Mouse (Mus musculus) ES-E14 (cell line): ENCODE data around the gene Clrn3. TPM values are rescaled to one million over a fixed set of nuclear protein-coding genes. Genes with fewer than 3 reads are reported as not detected.

ENCODE experiments used
- DNase-seq: peaks from one replicate; pipeline ENCODE4 v3.0.0-alpha.2; 2013; ENCODE audit warnings: low read depth, low spot score
- H3K27ac ChIP-seq: 2 replicates; pipeline ENCODE4 v1.5.1; 2012; ENCODE audit warnings: low read depth, mild to moderate bottlenecking, low read length, moderate library complexity, mixed read lengths; ENCODE audit not compliant: poor library complexity, insufficient read depth, severe bottlenecking
- H3K36me3 ChIP-seq: 2 replicates; pipeline ENCODE4 v1.6.1; 2012; ENCODE audit warnings: mild to moderate bottlenecking, low read length, moderate library complexity, mixed read lengths; ENCODE audit not compliant: control insufficient read depth, poor library complexity, insufficient read depth, severe bottlenecking
- H3K4me1 ChIP-seq, 2 experiments: fragments of 150-350 bp in 1 of 2; sonication (generic) in 1 of 2; 2 replicates each; pipeline ENCODE4 v1.6.1; 2012; ENCODE audit warnings: low read length in 2 of 2, mild to moderate bottlenecking in 1 of 2, mixed read lengths in 1 of 2; ENCODE audit not compliant: control insufficient read depth in 2 of 2, insufficient read depth in 2 of 2, poor library complexity in 1 of 2
- H3K4me3 ChIP-seq, 2 experiments: fragments of 150-350 bp in 1 of 2; sonication (generic) in 1 of 2; 2 replicates each; pipeline ENCODE4 v1.5.1; 2012; ENCODE audit warnings: low read length in 2 of 2, low read depth in 1 of 2, mild to moderate bottlenecking in 1 of 2, mixed read lengths in 1 of 2; ENCODE audit not compliant: insufficient read depth in 1 of 2, poor library complexity in 1 of 2, severe bottlenecking in 1 of 2
- H3K9ac ChIP-seq: 2 replicates; pipeline ENCODE4 v1.6.1; 2012; ENCODE audit warnings: low read depth, mild to moderate bottlenecking, low read length, mixed read lengths; ENCODE audit not compliant: poor library complexity, insufficient read depth, severe bottlenecking
- H3K9me3 ChIP-seq: fragments of 150-350 bp; sonication (generic); 2 replicates; pipeline ENCODE4 v1.6.1; 2012; ENCODE audit warnings: low read depth, mild to moderate bottlenecking, low read length; ENCODE audit not compliant: control insufficient read depth, insufficient read depth
- CHD2 ChIP-seq: IDR thresholded peaks from 2 replicates; pipeline ENCODE4 v1.6.1; 2014; ENCODE audit warnings: mild to moderate bottlenecking, low read depth, low read length, inconsistent platforms
- HCFC1 ChIP-seq: IDR thresholded peaks from 2 replicates; pipeline ENCODE4 v1.6.1; 2012; ENCODE audit warnings: low read length, inconsistent platforms, borderline replicate concordance; ENCODE audit not compliant: insufficient read depth
- MAFK ChIP-seq: IDR thresholded peaks from 2 replicates; pipeline ENCODE4 v1.6.1; 2014; ENCODE audit warnings: mild to moderate bottlenecking, low read depth, low read length, inconsistent platforms; ENCODE audit not compliant: insufficient read depth
- ZC3H11A ChIP-seq: IDR thresholded peaks from 2 replicates; pipeline ENCODE4 v1.6.1; 2012; ENCODE audit warnings: low read depth, mild to moderate bottlenecking, inconsistent platforms, low read length, borderline replicate concordance
- ZNF384 ChIP-seq: IDR thresholded peaks from 2 replicates; pipeline ENCODE4 v1.6.1; 2012; ENCODE audit warnings: low read depth, low read length, inconsistent platforms
- in situ Hi-C, 2 experiments: fragments of 600-800 bp; cut with MboI; formaldehyde crosslinking; loops; one replicate each; pipeline ENCODE4 v1.15.1; 2025; ENCODE audit warnings: low sequenced_read_pairs in 2 of 2, inconsistent platforms in 1 of 2; ENCODE audit not compliant: unreplicated experiment in 2 of 2
- total RNA-seq: library from RNA; depleted of rRNA; stranded (reverse); fragments of 300-350 nt; gene quantifications from 2 replicates; pipeline ENCODE4 v1.2.3, GENCODE M21; 2012

The Clrn3 gene
- total RNA-seq, 1 experiment, result not detected

DNA sequence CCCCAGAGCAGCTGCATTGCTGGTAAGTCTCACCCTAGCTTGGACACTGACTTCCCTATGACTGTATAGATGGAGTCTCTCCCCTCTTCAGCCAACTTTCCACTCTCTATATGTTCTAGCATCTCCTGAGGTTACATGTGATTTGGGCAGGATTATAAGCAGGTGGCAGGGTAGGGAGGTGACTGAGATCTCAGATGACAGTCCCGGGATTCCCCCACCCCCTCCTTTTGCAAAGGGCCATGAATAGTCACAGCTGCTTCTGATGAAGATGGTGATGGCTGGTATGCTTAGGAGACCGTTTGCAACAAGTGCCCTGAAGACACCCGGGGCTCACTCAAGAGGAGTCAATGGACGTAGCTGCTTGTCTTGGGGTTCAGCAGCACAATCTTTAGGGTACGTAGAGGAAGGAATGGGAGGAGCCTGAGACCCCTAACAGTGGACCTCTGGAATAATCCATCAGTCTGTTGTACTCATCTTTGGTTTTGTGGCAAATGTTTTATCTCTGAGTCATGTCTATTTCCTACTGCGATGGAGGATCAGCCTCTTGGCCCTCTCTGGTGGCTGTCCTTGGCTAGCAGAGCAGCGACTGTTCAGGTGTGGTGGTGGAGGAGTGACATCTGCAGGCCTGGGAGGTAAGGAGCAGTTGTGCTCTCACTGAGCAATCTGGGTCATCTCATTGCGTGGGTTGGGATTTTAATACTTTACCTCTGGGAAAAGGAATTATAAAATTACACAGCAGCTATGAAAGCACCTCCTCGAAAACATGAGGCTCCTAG, 38.5 kb downstream of the Clrn3 start:
- in situ Hi-C loops, result loop anchor here in 1 of 2 experiments (5.0 kb wide), 1 partner anchor 83 kb away; no protein-coding TSS in a partner anchor
- TF ChIP-seq ZNF384 (no peak), CHD2 (no peak), ZC3H11A (no peak), HCFC1 (no peak), MAFK (no peak)
- Histone ChIP-seq H3K9me3 (no peaks in the 10 kb centered on the region), H3K4me3 (no peak overlapping the region), H3K36me3 (no peaks in the 10 kb centered on the region), H3K9ac (no peak overlapping the region), H3K27ac (no peak overlapping the region), H3K4me1 (peaks cover 3 to 12% of the 10 kb centered on the region in 2 experiments; a peak in 2 of 4 replicates)
- no peak for DNase-seq

GRCm38 (mm10) chr7:135488214-135488810, 40.1 kb downstream of the Clrn3 start:
- Histone ChIP-seq H3K27ac (no peak overlapping the region), H3K9me3 (no peaks in the 10 kb centered on the region), H3K4me3 (no peak overlapping the region), H3K4me1 (peaks cover 5 to 22% of the 10 kb centered on the region in 2 experiments; a peak in 3 of 4 replicates), H3K36me3 (no peaks in the 10 kb centered on the region), H3K9ac (no peak overlapping the region)
- TF ChIP-seq ZNF384, result no peak
- no peak for TF ChIP-seq MAFK
- 0 out of 2 replicates have a peak, but pooled peaks have one; percentile 6 for TF ChIP-seq ZC3H11A
- in situ Hi-C loops, result loop anchor here in 1 of 2 experiments (5.0 kb wide), 1 partner anchor 81 kb away; no protein-coding TSS in a partner anchor
- peak; percentile 45 for DNase-seq

DNA sequence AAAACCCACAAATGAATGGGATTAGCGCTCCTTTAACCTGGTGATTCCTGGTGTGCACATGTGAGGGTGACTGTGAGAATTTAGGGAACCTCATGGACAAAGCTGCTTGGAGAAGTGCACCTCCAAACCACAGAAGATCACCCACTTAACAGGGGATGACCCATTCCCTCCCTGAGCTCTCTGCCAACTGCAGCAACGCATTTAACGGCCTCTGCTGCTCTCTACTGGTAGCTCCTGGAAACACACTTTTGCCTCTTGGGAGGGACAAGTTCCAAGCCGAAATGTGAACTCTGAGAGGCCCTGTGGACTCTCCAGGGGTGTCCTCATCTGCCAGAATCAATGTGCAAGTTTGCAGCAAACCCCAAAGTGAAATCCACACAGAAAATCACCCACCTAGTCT, 41.0 kb downstream of the Clrn3 start:
- DNase-seq, result peak; percentile 65
- Histone ChIP-seq H3K9me3 (no peaks in the 10 kb centered on the region), H3K36me3 (no peaks in the 10 kb centered on the region), H3K9ac (no peak overlapping the region), H3K4me1 (peaks cover 5 to 22% of the 10 kb centered on the region in 2 experiments; a peak in 3 of 4 replicates), H3K4me3 (no peak overlapping the region), H3K27ac (no peak overlapping the region)
- in situ Hi-C loops, result loop anchor here in 1 of 2 experiments (5.0 kb wide), 1 partner anchor 80 kb away; no protein-coding TSS in a partner anchor
- no peak for TF ChIP-seq ZNF384
- TF ChIP-seq ZC3H11A, result peak; percentile 78

- in situ Hi-C loops, result loop anchor here in 1 of 2 experiments (5.0 kb wide), 1 partner anchor 80 kb away; no protein-coding TSS in a partner anchor
- H3K4me3 ChIP-seq, result no peak overlapping the region
- H3K27ac ChIP-seq, result no peak overlapping the region
- DNase-seq, result no peak
- no peaks in the 10 kb centered on the region for H3K9me3 ChIP-seq
- peaks cover 5 to 22% of the 10 kb centered on the region in 2 experiments; a peak in 3 of 4 replicates for H3K4me1 ChIP-seq
- TF ChIP-seq HCFC1 (no peak), ZC3H11A (no peak), ZNF384 (no peak), MAFK (no peak), CHD2 (no peak)
- no peaks in the 10 kb centered on the region for H3K36me3 ChIP-seq
- no peak overlapping the region for H3K9ac ChIP-seq
Measured at GRCm38 (mm10) chr7:135486645-135487382, 41.6 kb downstream of the Clrn3 start.
